Mouse (Mus musculus): ENCODE measurements around the gene Hpgd. TPM values are rescaled to one million over a fixed set of nuclear protein-coding genes. Genes with fewer than 3 reads are reported as not detected.
"Not testable (repeated sequence)": the region's sequence is repeated elsewhere in the genome, so short reads cannot be mapped to it uniquely, and the experiment has no call there.

Hpgd gene
- polyA plus RNA-seq, 1 experiment from 2014 or later = 20.7 TPM

- H3K4me2 ChIP-seq (ENCODE audit: low read length) = peak overlapping the region; percentile 89
- H3K4me1 ChIP-seq (ENCODE audit: control insufficient read depth in 2 of 2, insufficient read depth in 2 of 2, low read length in 2 of 2) = peaks cover 0 to 6% of the 10 kb centered on the region in 2 experiments; a peak in 2 of 4 replicates
- no peak overlapping the region for H3K4me3 ChIP-seq (ENCODE audit: control insufficient read depth in 1 of 2, insufficient read depth in 1 of 2, low read depth in 1 of 2, low read length in 2 of 2)
- H3K36me3 ChIP-seq (ENCODE audit: control insufficient read depth, insufficient read depth, low read length) = no peaks in the 10 kb centered on the region
- no peak overlapping the region for H3K27ac ChIP-seq (replicated peaks in 1 of 2; ENCODE audit: control insufficient read depth in 1 of 2, insufficient read depth in 1 of 2, low read depth in 2 of 2, low read length in 2 of 2)
- 36% methylated on average over 8 of the region's 8 CpGs for WGBS
- H3K9ac ChIP-seq (ENCODE audit: low read length) = no peak overlapping the region
- no peak for ATAC-seq (ENCODE audit: insufficient number of reproducible peaks, insufficient read depth, low FRiP score, low read depth)
- peaks cover 15% of the 10 kb centered on the region; the same call in 1 of the 2 replicates for H3K27me3 ChIP-seq (ENCODE audit: control insufficient read depth, insufficient read depth, low read length)
- H3K9me3 ChIP-seq (ENCODE audit: control insufficient read depth, low read length) = no peaks in the 10 kb centered on the region
These were observed 905 bp upstream of the Hpgd start for GRCm38 (mm10) chr8:56293480-56293879.

DNA sequence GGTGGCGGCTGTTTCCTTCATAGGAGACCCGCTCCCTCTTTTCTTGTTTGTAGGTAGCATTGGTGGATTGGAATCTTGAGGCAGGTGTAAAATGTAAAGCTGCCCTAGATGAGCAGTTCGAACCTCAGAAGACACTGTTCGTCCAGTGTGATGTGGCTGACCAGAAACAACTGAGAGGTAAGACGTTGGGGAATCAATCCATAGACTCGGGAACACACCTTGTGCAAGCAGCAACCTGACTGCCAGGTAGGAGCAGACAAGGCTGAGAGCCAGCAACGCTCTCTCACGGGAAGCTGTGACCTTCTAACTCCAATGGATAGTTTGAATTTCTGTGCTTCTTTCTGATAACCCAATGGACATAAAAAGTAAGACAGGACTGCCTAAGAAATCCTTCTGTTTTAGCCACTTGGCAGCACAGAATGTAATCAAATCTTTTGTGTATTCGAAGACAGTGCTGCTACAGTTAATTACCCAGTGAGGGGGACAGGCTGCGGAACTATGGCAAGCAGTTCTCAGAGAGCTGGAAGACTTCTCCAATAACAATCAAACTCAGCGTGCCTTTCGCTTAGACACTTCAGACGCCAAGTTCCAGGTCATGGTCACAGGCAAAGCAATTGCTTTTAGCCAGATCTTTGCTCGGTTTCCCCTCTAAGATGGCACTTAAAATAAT lies 636 bp downstream of the Hpgd start:
- H3K9me3 ChIP-seq (ENCODE audit: control insufficient read depth, low read length) = no peaks in the 10 kb centered on the region
- H3K4me2 ChIP-seq (ENCODE audit: low read length) = peak overlapping the region; percentile 89
- peak overlapping the region; percentile 72 for H3K9ac ChIP-seq (ENCODE audit: low read length)
- ATAC-seq (ENCODE audit: insufficient number of reproducible peaks, insufficient read depth, low FRiP score, low read depth) = no peak
- peak overlapping the region; percentile 49 to 57 for H3K4me3 ChIP-seq (ENCODE audit: control insufficient read depth in 1 of 2, insufficient read depth in 1 of 2, low read depth in 1 of 2, low read length in 2 of 2)
- H3K27ac ChIP-seq (replicated peaks in 1 of 2; ENCODE audit: control insufficient read depth in 1 of 2, insufficient read depth in 1 of 2, low read depth in 2 of 2, low read length in 2 of 2) = no peak overlapping the region
- H3K36me3 ChIP-seq (ENCODE audit: control insufficient read depth, insufficient read depth, low read length) = no peaks in the 10 kb centered on the region
- H3K4me1 ChIP-seq (ENCODE audit: control insufficient read depth in 2 of 2, insufficient read depth in 2 of 2, low read length in 2 of 2) = peaks cover 0 to 6% of the 10 kb centered on the region in 2 experiments; a peak in 2 of 4 replicates
- H3K27me3 ChIP-seq (ENCODE audit: control insufficient read depth, insufficient read depth, low read length) = peaks cover 15% of the 10 kb centered on the region; the same call in 1 of the 2 replicates
- WGBS = 24% methylated on average over 14 of the region's 14 CpGs

DNA sequence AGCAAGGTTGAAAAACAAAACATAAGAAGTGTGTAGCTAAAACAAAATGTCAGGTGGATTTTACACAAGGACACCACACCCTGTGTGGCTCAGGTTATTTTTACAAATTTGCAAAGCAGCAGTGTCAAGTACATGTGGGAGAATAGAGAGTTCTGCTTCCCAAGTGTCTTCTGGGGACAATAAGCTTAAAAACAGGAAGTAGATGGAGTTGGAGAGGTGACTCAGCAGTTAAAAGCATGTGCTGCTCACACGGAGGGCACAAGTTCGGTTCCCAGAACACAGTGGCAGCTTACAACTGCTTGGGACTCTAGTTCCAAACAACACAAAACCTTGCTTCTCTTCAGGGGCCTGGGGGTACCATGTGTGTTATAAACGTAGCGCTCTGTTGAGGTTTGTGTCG lies 5.0 kb downstream of the Hpgd start:
- H3K9ac ChIP-seq (ENCODE audit: low read length) = no peak overlapping the region
- H3K27me3 ChIP-seq (ENCODE audit: control insufficient read depth, insufficient read depth, low read length) = peaks cover 15% of the 10 kb centered on the region; the same call in 1 of the 2 replicates
- H3K27ac ChIP-seq (replicated peaks in 1 of 2; ENCODE audit: control insufficient read depth in 1 of 2, insufficient read depth in 1 of 2, low read depth in 2 of 2, low read length in 2 of 2) = no peak overlapping the region
- no peak for ATAC-seq (ENCODE audit: insufficient number of reproducible peaks, insufficient read depth, low FRiP score, low read depth)
- H3K4me3 ChIP-seq (ENCODE audit: control insufficient read depth in 1 of 2, insufficient read depth in 1 of 2, low read depth in 1 of 2, low read length in 2 of 2) = no peak overlapping the region
- H3K4me1 ChIP-seq (ENCODE audit: control insufficient read depth in 2 of 2, insufficient read depth in 2 of 2, low read length in 2 of 2) = no peaks in the 10 kb centered on the region; a peak in 1 of 4 replicates
- no peak overlapping the region for H3K4me2 ChIP-seq (ENCODE audit: low read length)
- 71% methylated on average over 5 of the region's 5 CpGs for WGBS
- H3K9me3 ChIP-seq (ENCODE audit: control insufficient read depth, low read length) = no peaks in the 10 kb centered on the region
- H3K36me3 ChIP-seq (ENCODE audit: control insufficient read depth, insufficient read depth, low read length) = no peaks in the 10 kb centered on the region

- not testable (repeated sequence) for H3K4me1 ChIP-seq (ENCODE audit: control insufficient read depth in 2 of 2, insufficient read depth in 2 of 2, low read length in 2 of 2); H3K4me2 ChIP-seq (ENCODE audit: low read length); H3K36me3 ChIP-seq (ENCODE audit: control insufficient read depth, insufficient read depth, low read length); H3K4me3 ChIP-seq (ENCODE audit: control insufficient read depth in 1 of 2, insufficient read depth in 1 of 2, low read depth in 1 of 2, low read length in 2 of 2); H3K9ac ChIP-seq (ENCODE audit: low read length); H3K27ac ChIP-seq (replicated peaks in 1 of 2; ENCODE audit: control insufficient read depth in 1 of 2, insufficient read depth in 1 of 2, low read depth in 2 of 2, low read length in 2 of 2); H3K9me3 ChIP-seq (ENCODE audit: control insufficient read depth, low read length); ATAC-seq (ENCODE audit: insufficient number of reproducible peaks, insufficient read depth, low FRiP score, low read depth); H3K27me3 ChIP-seq (ENCODE audit: control insufficient read depth, insufficient read depth, low read length)
- 76% methylated on average over 2 of the region's 3 CpGs for WGBS
These were observed 6.9 kb downstream of the Hpgd start for GRCm38 (mm10) chr8:56301303-56301702.

GRCm38 (mm10) chr8:56304595-56304994 lies 10.2 kb downstream of the Hpgd start:
- Histone ChIP-seq H3K36me3 (ENCODE audit: control insufficient read depth, insufficient read depth, low read length) (no peaks in the 10 kb centered on the region), H3K4me3 (ENCODE audit: control insufficient read depth in 1 of 2, insufficient read depth in 1 of 2, low read depth in 1 of 2, low read length in 2 of 2) (no peak overlapping the region), H3K27ac (replicated peaks in 1 of 2; ENCODE audit: control insufficient read depth in 1 of 2, insufficient read depth in 1 of 2, low read depth in 2 of 2, low read length in 2 of 2) (no peak overlapping the region), H3K4me1 (ENCODE audit: control insufficient read depth in 2 of 2, insufficient read depth in 2 of 2, low read length in 2 of 2) (no peaks in the 10 kb centered on the region), H3K27me3 (ENCODE audit: control insufficient read depth, insufficient read depth, low read length) (no peaks in the 10 kb centered on the region), H3K4me2 (ENCODE audit: low read length) (no peak overlapping the region), H3K9ac (ENCODE audit: low read length) (no peak overlapping the region), H3K9me3 (ENCODE audit: control insufficient read depth, low read length) (no peaks in the 10 kb centered on the region)
- 54% methylated on average over 7 of the region's 7 CpGs for WGBS
- no peak for ATAC-seq (ENCODE audit: insufficient number of reproducible peaks, insufficient read depth, low FRiP score, low read depth)

GRCm38 (mm10) chr8:56313622-56314021 lies 19.2 kb downstream of the Hpgd start:
- no peaks in the 10 kb centered on the region for H3K4me1 ChIP-seq (ENCODE audit: control insufficient read depth in 2 of 2, insufficient read depth in 2 of 2, low read length in 2 of 2)
- no peaks in the 10 kb centered on the region for H3K27me3 ChIP-seq (ENCODE audit: control insufficient read depth, insufficient read depth, low read length)
- no peaks in the 10 kb centered on the region for H3K9me3 ChIP-seq (ENCODE audit: control insufficient read depth, low read length)
- WGBS = 76% methylated on average over 2 of the region's 2 CpGs
- H3K4me2 ChIP-seq (ENCODE audit: low read length) = no peak overlapping the region
- H3K9ac ChIP-seq (ENCODE audit: low read length) = no peak overlapping the region
- ATAC-seq (ENCODE audit: insufficient number of reproducible peaks, insufficient read depth, low FRiP score, low read depth) = no peak
- no peaks in the 10 kb centered on the region for H3K36me3 ChIP-seq (ENCODE audit: control insufficient read depth, insufficient read depth, low read length)
- H3K27ac ChIP-seq (replicated peaks in 1 of 2; ENCODE audit: control insufficient read depth in 1 of 2, insufficient read depth in 1 of 2, low read depth in 2 of 2, low read length in 2 of 2) = no peak overlapping the region
- H3K4me3 ChIP-seq (ENCODE audit: control insufficient read depth in 1 of 2, insufficient read depth in 1 of 2, low read depth in 1 of 2, low read length in 2 of 2) = no peak overlapping the region

GRCm38 (mm10) chr8:56315189-56315588 lies 20.8 kb downstream of the Hpgd start:
- Histone ChIP-seq H3K27me3 (ENCODE audit: control insufficient read depth, insufficient read depth, low read length) (no peaks in the 10 kb centered on the region), H3K9ac (ENCODE audit: low read length) (no peak overlapping the region), H3K27ac (replicated peaks in 1 of 2; ENCODE audit: control insufficient read depth in 1 of 2, insufficient read depth in 1 of 2, low read depth in 2 of 2, low read length in 2 of 2) (no peak overlapping the region), H3K36me3 (ENCODE audit: control insufficient read depth, insufficient read depth, low read length) (no peaks in the 10 kb centered on the region), H3K9me3 (ENCODE audit: control insufficient read depth, low read length) (no peaks in the 10 kb centered on the region), H3K4me3 (ENCODE audit: control insufficient read depth in 1 of 2, insufficient read depth in 1 of 2, low read depth in 1 of 2, low read length in 2 of 2) (no peak overlapping the region), H3K4me1 (ENCODE audit: control insufficient read depth in 2 of 2, insufficient read depth in 2 of 2, low read length in 2 of 2) (no peaks in the 10 kb centered on the region), H3K4me2 (ENCODE audit: low read length) (no peak overlapping the region)
- WGBS = 75% methylated on average over 3 of the region's 3 CpGs
- ATAC-seq (ENCODE audit: insufficient number of reproducible peaks, insufficient read depth, low FRiP score, low read depth) = no peak

GRCm38 (mm10) chr8:56323276-56323675 lies 28.9 kb downstream of the Hpgd start:
- Histone ChIP-seq H3K27ac (replicated peaks in 1 of 2; ENCODE audit: control insufficient read depth in 1 of 2, insufficient read depth in 1 of 2, low read depth in 2 of 2, low read length in 2 of 2) (no peak overlapping the region), H3K4me2 (ENCODE audit: low read length) (no peak overlapping the region), H3K36me3 (ENCODE audit: control insufficient read depth, insufficient read depth, low read length) (no peaks in the 10 kb centered on the region), H3K4me3 (ENCODE audit: control insufficient read depth in 1 of 2, insufficient read depth in 1 of 2, low read depth in 1 of 2, low read length in 2 of 2) (no peak overlapping the region), H3K27me3 (ENCODE audit: control insufficient read depth, insufficient read depth, low read length) (no peaks in the 10 kb centered on the region), H3K9ac (ENCODE audit: low read length) (no peak overlapping the region), H3K9me3 (ENCODE audit: control insufficient read depth, low read length) (no peaks in the 10 kb centered on the region), H3K4me1 (ENCODE audit: control insufficient read depth in 2 of 2, insufficient read depth in 2 of 2, low read length in 2 of 2) (0 out of 4 replicates have a peak, but pooled peaks cover 0 to 7% of the 10 kb centered on the region in 2 experiments)
- WGBS = 81% methylated on average over 1 of the region's 1 CpGs
- no peak for ATAC-seq (ENCODE audit: insufficient number of reproducible peaks, insufficient read depth, low FRiP score, low read depth)
